Mouse (Mus musculus) spleen, postnatal 10 days (tissue): ENCODE results near the gene Fbln2.
A peak's percentile ranks its signal among the peaks of the same experiment; 100 is the strongest.
"Not testable (repeated sequence)": the region's sequence is repeated elsewhere in the genome, so short reads cannot be mapped to it uniquely, and the experiment has no call there.

Experiments
- DNase-seq, 2 experiments: peaks; one replicate each; pipeline ENCODE4 v3.0.0; 2021 to 2022; ENCODE audit warnings: low spot score in 2 of 2

Gene Fbln2

GRCm38 (mm10) chr6:91212155-91212554, at the start of gene Fbln2:
TSS of gene Fbln2 (plus strand) at chr6:91212455.
- DNase-seq, result not testable (repeated sequence)

DNA sequence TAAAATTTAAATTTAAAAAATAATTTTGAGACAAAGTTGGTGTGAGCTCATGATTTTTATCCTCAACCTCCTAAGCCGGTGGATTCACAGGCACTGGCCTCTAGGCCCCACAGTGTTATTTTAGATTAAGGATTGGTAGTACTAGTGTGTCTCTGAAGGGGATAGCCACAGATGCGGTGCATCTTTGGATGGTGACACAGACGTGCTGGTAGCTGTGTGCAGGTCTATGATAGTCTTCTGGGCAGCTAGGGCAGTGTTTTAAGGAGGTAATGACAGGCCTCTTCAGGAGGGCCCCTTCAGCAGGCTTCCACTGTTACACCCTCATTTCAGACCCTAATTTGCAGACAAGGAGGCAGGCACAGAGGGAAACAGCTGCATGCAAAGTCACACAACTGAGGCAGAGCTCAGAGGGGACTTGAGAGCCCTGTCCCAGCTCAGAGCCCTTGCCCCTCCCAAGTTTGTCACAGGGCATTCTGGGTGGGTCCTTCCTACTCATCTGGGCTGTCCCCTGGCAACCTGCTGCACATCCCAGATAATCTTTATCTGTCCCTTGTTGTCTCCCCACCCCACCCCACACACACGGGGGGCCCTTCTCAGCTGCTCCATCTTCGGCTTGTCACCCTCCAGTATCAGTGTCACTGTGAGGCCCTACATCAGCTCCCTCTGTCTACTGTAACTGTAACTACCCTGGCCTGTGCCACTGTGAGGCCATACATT, 48.9 kb upstream of the Fbln2 start:
- DNase-seq, result peak; percentile 52 to 75

DNA sequence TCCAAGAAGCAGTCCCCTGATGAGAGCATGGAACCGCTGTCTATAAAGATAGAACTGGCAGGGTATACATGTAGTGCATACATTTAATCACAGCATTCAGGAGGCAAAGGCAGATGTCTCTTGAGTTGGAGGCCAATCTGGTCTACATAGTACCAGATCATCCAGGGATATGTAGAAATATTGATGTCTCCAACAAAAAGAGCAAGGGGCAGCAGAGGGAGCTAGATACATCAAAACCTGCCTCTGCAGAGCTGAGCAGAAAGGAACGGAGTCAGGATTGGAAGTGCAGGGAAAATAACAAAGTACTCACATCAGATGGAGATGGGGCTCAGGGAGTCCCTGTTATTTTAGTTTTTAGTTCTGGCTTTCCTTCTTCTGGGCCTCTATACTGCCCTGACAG, 47.7 kb upstream of the Fbln2 start:
- no peak for DNase-seq

DNA sequence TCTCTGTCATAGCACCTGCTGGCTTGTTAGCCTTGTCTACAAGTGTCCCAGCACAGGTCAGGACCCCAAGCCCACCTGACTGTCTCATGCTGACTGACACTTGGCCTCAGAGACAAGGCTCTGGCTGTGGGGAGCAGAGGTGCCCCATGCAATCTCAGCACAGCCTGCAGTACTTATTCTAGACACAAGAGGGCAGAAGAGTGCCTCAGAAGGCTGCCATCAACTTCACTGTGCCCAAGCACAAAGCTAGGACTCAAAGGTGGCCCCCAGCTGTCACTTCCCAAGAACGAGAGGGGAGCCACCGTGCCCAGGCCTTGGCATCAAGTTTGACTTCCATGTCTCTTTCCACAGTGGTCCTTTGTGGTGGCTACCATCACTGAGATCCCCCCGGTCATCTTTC, 47.0 kb upstream of the Fbln2 start:
- peak; percentile 85 to 86 for DNase-seq

DNA sequence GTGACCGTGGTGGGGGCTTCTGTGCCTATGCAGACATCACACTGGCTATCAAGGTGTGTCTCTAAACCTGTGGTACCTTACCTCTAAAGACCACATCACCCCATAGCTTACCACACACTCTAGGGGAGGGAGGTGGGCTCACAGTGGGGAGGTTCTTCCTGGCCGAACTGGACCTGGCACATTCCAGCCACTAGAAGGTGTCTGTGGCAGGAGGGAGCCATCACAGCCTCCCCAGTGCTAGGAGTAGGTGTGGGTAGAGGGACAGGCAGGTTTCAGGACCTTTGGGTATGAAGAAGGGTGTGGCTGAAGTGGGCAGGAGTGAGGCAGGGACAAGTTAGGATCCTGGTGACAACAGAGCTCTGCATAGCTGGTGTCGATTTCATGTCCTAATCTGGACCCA, 44.4 kb upstream of the Fbln2 start:
- DNase-seq, result no peak

DNA sequence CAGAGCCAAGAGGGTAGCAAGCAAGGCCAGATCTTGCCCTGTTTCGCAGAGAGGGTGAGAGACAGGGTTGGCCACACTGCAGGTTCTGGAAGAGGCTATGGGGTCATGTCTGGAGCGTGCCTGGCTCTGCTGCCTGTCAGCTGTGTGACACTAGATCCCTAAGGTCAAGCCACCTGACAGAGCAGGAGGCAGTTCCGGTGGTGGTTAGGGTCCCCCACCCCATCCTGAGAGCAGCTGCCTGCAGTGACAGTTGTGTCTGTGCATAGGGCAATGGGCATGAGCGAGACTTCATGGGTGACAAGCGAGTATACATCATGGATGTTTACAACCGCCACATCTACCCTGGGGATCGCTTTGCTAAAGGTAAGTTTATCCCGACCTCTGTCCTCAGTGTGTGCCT, 43.1 kb upstream of the Fbln2 start:
- no peak for DNase-seq

- DNase-seq, result no peak
These were observed 40.8 kb upstream of the Fbln2 start for GRCm38 (mm10) chr6:91171396-91171895.

DNA sequence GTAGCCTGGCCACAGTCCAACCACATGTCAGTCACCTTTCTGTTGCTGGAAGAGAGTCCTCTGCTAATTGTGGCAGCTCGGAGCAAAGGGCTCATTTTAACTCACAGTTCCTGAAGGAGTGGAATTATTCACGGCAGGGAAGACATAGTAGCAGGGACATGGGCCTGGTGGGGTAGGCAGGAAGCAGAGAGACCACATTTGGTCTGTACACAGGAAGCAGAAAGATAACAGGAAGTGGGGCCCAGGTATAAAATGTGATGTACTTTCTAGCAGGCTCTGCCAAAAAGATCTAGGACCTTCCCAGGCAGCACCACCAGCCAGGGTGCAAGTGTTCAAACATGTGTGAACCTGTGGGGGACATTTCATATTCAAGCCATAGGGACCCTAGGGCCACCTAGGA, 39.9 kb upstream of the Fbln2 start:
- no peak for DNase-seq

- peak; percentile 21 to 42 for DNase-seq
These were observed 38.9 kb upstream of the Fbln2 start for GRCm38 (mm10) chr6:91173221-91173880.

DNA sequence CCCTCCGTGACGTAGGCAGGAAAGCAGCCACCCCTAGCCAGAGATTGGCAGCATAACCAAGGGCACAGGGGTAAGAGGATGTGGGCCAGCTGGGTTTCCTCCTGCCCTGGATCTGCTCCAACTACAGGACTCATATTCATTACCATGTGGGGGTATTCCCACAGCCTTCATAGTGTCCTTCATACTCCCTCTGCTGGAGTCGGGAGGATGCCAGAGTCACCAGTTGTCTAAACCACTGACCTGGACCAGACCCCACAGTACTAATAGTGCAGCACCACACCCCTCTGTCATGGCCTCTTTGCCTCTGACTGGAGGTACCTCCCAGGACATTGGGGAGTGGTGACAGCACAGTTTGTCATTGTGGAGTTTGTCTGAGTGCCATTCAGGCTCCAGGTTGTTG, 38.0 kb upstream of the Fbln2 start:
- no peak for DNase-seq

GRCm38 (mm10) chr6:91180767-91181171, 31.5 kb upstream of the Fbln2 start:
- no peak for DNase-seq

- no peak for DNase-seq
These were observed 30.9 kb upstream of the Fbln2 start for GRCm38 (mm10) chr6:91181320-91181719.

- DNase-seq, result no peak
These were observed 30.2 kb upstream of the Fbln2 start for GRCm38 (mm10) chr6:91182075-91182490.

DNA sequence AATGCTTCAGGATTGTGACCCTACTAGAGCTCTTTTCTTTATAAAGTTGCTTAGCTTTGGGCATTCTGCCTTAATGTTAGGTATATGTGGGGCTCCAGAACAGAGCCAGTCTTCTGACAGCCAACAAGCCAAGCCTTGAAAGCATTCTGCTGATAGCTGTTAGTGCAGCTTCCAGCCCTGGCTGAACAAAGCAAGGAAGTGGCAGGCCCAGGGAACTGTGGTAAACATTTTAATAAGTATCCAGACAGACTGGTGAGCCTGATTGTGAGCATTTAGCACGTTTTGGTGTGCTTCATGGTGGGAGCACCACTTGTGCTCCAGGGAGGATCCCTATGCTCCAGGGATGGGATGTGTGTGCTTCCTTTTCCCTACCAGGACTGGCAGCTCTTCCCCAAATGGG, 29.2 kb upstream of the Fbln2 start:
- DNase-seq, result no peak

- no peak for DNase-seq
These were observed 28.3 kb upstream of the Fbln2 start for GRCm38 (mm10) chr6:91183980-91184379.

DNA sequence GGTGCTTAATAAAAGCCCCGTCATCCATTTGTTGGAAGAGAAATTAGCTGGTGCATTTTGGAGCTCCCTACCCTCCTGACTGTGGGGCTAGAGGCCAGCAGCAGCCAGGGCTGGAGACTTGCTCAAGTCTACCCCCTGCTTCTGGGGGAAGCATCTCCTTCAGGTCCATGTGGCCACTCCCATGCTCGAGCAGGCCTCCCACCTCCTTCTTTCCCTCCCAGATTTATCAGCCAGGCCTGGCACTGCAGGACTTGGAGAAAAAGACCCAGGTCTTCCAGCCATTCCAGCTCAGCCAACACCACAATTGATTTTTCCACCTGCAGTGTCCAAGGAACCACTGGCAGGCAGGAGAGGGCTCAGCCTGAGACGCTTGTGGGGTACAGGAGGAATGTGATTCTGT, 27.5 kb upstream of the Fbln2 start:
- no peak for DNase-seq

GRCm38 (mm10) chr6:91185502-91185901, 26.8 kb upstream of the Fbln2 start:
- DNase-seq, result no peak

DNA sequence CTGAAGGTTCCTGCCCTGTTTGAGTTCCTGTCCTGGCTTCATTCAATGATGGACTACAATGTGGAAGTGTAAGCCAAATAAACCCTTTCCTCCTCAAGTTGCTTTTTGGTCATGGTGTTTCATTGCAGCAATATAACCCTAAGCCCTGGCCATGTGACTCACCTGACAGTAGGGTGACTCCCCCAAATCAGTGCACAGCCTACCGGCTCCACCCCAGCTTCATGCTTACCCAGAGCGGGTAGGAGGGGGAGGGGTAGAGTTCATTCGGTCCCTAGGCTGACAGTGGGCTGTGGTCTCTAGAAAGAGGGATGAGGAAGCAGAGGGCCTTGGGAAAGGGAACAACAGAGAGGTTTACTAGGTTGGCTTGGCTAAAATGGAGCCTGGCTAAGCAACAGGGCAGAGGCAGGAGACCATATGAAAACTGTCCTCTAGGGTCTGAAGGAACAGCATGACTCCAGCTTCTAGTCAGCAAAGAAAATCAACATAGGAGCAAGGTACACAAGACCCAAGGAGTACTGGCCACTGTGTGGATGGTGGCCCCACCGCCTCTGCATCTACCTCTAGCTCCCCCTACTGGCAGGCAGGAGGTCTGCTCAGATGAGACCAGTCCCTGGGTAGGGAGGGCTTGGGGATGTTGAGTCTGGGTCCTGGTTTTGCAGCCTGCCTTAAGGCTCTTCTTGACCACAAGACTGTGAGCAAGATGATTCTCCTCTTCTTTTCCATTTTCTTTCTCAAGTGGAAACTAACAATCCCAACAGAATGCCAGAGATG, 25.9 kb upstream of the Fbln2 start:
- DNase-seq, result peak; percentile 24 to 61

DNA sequence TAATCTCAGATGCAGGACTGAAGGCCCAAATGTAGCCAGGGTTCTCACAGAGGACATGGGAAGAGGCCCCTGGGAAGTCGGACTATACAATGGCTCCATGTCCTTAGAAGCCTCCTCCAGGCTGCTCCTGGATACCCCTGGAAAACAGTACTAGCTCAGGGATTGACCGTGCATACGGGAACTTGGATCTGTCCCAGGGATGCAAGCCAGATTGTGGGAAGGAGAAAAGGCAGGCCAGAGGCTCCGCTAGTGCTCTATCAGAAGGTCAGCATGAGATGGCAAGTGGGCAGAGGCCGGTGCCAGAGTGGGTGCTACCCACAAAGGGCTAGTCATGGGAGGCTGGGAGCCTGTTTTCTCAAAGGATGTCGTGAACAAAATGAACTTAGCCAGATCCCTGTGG, 25.3 kb upstream of the Fbln2 start:
- no peak for DNase-seq

DNA sequence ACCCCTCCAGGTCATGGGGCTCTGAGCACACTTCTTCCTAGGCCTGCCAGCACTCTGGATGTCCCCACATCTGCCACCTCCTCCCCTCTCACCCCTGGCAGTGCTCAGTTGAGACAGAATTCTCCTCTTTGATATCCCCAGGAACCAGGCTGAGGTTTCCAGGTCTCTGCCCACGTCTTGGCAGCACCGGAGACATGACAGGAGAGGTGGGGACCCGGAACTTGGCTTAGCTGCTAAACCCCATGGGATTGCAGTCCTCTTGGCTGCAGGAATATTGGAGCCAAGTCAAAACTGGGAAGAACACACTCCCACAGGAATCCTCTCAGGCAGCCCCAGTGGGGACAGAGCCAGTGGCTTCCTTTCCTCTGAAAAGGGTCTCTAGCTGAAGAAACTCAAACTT, 24.4 kb upstream of the Fbln2 start:
- DNase-seq, result no peak

DNA sequence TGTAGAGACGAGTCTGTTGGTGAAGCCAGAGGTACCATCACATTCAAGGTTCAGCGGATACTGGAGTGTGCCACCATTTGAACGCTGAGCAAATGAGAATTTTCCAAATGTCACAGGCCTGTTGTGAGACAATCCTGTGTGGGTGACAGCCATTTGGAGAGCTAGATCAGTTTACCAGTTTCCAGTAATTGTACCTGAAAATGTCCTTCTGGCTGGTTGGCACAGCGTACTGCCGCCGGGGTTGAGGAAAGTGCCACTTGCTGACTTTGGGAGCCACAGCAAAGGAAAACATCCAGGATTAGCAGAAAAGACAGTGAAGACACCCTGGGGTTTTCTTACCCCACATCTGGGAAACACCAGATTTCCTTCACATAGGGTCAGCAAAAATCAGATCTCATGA, 22.3 kb upstream of the Fbln2 start:
- no peak for DNase-seq

GRCm38 (mm10) chr6:91191465-91191864, 20.8 kb upstream of the Fbln2 start:
- no peak for DNase-seq

DNA sequence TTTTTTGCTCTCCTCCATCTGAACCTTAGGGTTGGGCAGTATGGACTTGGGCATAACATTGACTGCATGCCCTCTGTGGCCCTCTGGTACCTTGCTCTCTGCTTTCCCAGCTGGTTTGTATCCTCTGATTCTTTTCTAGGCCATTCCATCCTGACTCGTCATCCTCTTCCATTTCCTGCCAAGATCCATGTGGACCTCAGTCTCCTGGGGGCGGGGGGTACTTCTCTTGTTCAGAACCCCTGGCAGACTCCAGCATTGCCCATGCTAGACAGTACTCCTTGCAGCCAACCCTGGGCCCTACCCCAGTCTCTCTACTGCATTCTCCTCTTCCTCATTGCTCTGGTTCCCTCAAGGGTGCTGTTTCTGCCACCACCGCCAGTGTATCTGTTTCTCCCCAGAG, 19.8 kb upstream of the Fbln2 start:
- no peak for DNase-seq
